Mouse (Mus musculus) macrophage (primary cell): Measurements from ENCODE around the gene Hist2h3c2. TPM values are rescaled to one million over a fixed set of nuclear protein-coding genes. Genes with fewer than 3 reads are reported as not detected.
A peak's percentile ranks its signal among the peaks of the same experiment; 100 is the strongest.
"Not testable (repeated sequence)": the region's sequence is repeated elsewhere in the genome, so short reads cannot be mapped to it uniquely, and the experiment has no call there.

Experiments
- H3K27ac ChIP-seq: fragments of 350-480 bp; formaldehyde crosslinking; 2 replicates; pipeline ENCODE4 v1.9.0; 2021
- H3K36me3 ChIP-seq: fragments of 350-480 bp; formaldehyde crosslinking; 2 replicates; pipeline ENCODE4 v1.9.0; 2021; ENCODE audit errors: inconsistent target
- H3K4me3 ChIP-seq: fragments of 350-480 bp; formaldehyde crosslinking; 2 replicates; pipeline ENCODE4 v1.9.0; 2021; ENCODE audit errors: inconsistent target
- H3K79me2 ChIP-seq: fragments of 350-480 bp; formaldehyde crosslinking; 2 replicates; pipeline ENCODE4 v1.9.0; 2021; ENCODE audit errors: inconsistent target
- WGBS: methylation state at CpG from one replicate; pipeline ENCODE4 v1.1.7; 2026; ENCODE audit warnings: inconsistent platforms; ENCODE audit not compliant: missing documents; 5-methylcytosine and 5-hydroxymethylcytosine counted together
- polyA plus RNA-seq: library from polyadenylated mRNA; stranded (reverse); fragments of 250-400 nt; gene quantifications from 3 replicates; pipeline ENCODE4 v1.2.4, GENCODE M21; 2018; ENCODE audit warnings: inconsistent platforms
- total RNA-seq, 78 experiments: library from RNA; depleted of rRNA; stranded (reverse); fragments of 250-400 nt; gene quantifications; 1 replicate in 9 of 78; 2 replicates in 24 of 78; 3 replicates in 43 of 78; 4 replicates in 2 of 78; pipeline ENCODE4 v1.2.4; 2018; ENCODE audit warnings: inconsistent platforms in 56 of 78

Gene Hist2h3c2
- total RNA-seq (2018; cell fraction: chromatin; rRNA removed): 10 to 100 TPM in 1 of 26 experiments, 1 to 10 TPM in 17, not detected in 8; 1.0 to 20.9 (median 3.0) TPM
- 10 to 100 TPM in 12 of 26 experiments, 1 to 10 TPM in 14; 4.0 to 26.3 (median 8.5) TPM for total RNA-seq (2018; cell fraction: cytosol; rRNA removed)
- 10 to 100 TPM in 3 of 26 experiments, 1 to 10 TPM in 20, under 1 TPM in 2, not detected in 1; 0.63 to 20.6 (median 3.2) TPM for total RNA-seq (2018; cell fraction: nucleus; rRNA removed)
- polyA plus RNA-seq: 2.4 to 4.9 TPM (median 3.8 TPM) in 3 replicates

DNA sequence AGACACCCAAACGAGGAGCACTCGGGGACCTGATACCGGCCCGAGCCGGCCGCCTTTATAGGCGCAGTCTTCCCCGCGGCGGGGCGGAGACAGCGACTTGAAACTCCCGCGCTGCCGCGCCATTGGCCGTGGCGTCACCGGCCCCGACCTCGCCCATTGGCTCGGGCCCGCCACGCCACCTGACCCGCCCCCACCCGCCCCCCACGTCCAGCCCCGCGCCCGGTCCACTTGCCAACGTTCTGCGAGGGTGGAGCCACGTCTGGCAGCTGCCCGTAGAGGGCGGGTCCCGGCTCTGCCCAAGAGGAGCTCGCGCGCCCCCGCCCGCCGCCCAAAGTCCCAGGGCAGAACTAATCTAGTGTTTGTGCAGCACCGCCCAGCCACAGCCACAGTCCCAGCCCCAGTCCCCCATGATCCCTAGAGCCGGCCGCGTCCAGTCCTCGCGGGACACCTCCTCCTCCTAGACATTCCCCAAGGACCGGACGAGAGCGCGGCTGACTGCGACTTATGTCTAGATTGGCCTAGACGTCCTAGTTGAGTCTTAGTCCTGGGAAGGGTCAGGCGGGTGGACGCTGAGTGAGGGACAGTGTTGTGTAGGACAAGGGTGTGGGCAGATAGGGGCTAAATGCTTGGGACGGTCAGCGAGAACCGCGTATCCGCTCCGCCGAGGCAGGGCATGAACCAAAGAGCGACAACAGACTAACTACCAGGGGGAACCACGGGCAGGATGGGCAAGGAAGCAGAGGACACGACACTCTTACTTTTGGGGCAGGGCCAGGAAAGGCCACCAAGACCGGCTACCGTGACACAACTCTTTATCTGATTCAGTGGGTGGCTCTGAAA, at the start of gene Hist2h3c2:
Hist2h3c2 (minus strand) TSS at position 174 of the 840 bp plus-strand sequence.
- WGBS: no CpG with 5 or more reads among the region's 68 CpGs
- not testable (repeated sequence) for H3K79me2 ChIP-seq

GRCm38 (mm10) chr3:96287334-96287733, 48.4 kb upstream of the Hist2h3c2 start:
- H3K27ac ChIP-seq, H3K4me3 ChIP-seq: not testable (repeated sequence)
- H3K36me3 ChIP-seq: peaks cover 71% of the 10 kb centered on the region
- H3K79me2 ChIP-seq: peaks cover 33% of the 10 kb centered on the region
- 95% methylated on average over 8 of the region's 11 CpGs for WGBS

More for the DNA sequence above, at the start of gene Hist2h3c2:
- peak within 1 kb of the TSS; percentile 43 for H3K4me3 ChIP-seq
- H3K36me3 ChIP-seq: not testable (repeated sequence)
- H3K27ac ChIP-seq: peak within 1 kb of the TSS; percentile 74

GRCm38 (mm10) chr3:96284457-96284856, 45.5 kb upstream of the Hist2h3c2 start:
- no peak overlapping the region for H3K4me3 ChIP-seq
- no peak overlapping the region for H3K27ac ChIP-seq
- peaks cover 5% of the 10 kb centered on the region; the same call in 1 of the 2 replicates for H3K79me2 ChIP-seq
- peaks cover 62% of the 10 kb centered on the region for H3K36me3 ChIP-seq
- WGBS: 23% methylated on average over 4 of the region's 4 CpGs

- Histone ChIP-seq H3K79me2 (no peaks in the 10 kb centered on the region), H3K4me3 (no peak overlapping the region), H3K27ac (no peak overlapping the region), H3K36me3 (peaks cover 27% of the 10 kb centered on the region)
- 98% methylated on average over 6 of the region's 6 CpGs for WGBS
Measured at GRCm38 (mm10) chr3:96280660-96281059, 41.7 kb upstream of the Hist2h3c2 start.

- H3K27ac ChIP-seq: peak overlapping the region; percentile 35; the same call in 1 of the 2 replicates
- WGBS: 2% methylated on average over 41 of the region's 49 CpGs
- H3K4me3 ChIP-seq: peak overlapping the region; percentile 30
Measured at GRCm38 (mm10) chr3:96277800-96278624, 39.1 kb upstream of the Hist2h3c2 start.

GRCm38 (mm10) chr3:96277428-96277799, 38.5 kb upstream of the Hist2h3c2 start:
- WGBS: 20% methylated on average over 7 of the region's 8 CpGs
- Histone ChIP-seq H3K36me3 (no peaks in the 10 kb centered on the region), H3K79me2 (no peaks in the 10 kb centered on the region), H3K4me3 (no peak overlapping the region; the same call in 1 of the 2 replicates), H3K27ac (no peak overlapping the region)

More at GRCm38 (mm10) chr3:96277800-96278624, 39.1 kb upstream of the Hist2h3c2 start:
- peaks cover under 1% of the 10 kb centered on the region; the same call in 1 of the 2 replicates for H3K36me3 ChIP-seq
- H3K79me2 ChIP-seq: no peaks in the 10 kb centered on the region

DNA sequence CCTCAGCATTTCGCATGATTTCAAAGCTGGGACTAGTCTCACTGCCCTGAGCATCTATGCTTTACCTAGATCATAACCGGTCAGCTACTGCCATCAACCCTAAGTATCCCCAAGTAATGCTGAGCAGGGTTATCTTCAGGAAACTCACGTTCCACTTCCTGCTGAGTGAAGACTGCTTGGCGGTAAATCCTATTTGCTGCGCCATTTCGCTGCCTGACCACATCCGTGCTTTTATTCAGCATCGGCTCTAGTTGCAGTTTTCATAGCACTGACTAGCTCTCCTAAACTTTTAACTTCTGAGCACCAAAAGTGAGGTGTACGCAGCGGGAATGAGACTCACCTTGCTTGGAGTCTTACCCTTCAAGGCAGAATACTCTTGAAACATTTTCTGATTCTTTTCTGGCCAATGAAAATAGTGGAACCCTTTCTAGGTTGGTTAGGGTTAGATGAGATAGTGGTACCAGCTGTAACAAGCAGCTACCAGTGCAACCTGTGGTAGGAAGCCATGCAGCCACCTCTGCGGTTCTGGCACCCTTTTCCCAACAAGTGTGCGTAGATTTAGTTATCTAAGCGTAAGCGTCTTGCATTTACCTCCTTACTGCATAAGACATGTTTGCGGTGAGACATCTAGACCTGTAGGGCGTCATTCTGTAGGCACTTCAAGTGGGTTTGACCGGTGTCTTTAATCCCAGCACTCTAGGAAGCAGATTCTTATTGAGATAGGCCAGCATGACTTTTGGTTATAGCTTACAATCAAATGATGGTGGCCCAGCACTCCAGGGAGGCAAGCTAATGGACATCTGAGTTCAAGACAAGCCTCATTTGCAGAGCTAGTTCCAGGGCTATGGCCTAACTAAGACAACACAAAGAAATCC, 34.9 kb upstream of the Hist2h3c2 start:
- Histone ChIP-seq H3K79me2 (no peaks in the 10 kb centered on the region), H3K27ac (no peak overlapping the region), H3K4me3 (no peak overlapping the region), H3K36me3 (no peaks in the 10 kb centered on the region)
- WGBS: 45% methylated on average over 17 of the region's 17 CpGs

- no peaks in the 10 kb centered on the region for H3K36me3 ChIP-seq
- peak within 1 kb of the TSS; percentile 92 for H3K27ac ChIP-seq
- peak within 1 kb of the TSS; percentile 44 for H3K4me3 ChIP-seq
- H3K79me2 ChIP-seq: no peaks in the 10 kb centered on the region; the same call in 1 of the 2 replicates
- WGBS: 2% methylated on average over 42 of the region's 45 CpGs
Measured at GRCm38 (mm10) chr3:96269511-96270474, 30.9 kb upstream of the Hist2h3c2 start, which contains the start of gene Hist2h2bb. Gene Hist2h2bb (plus strand): TSS chr3:96269752.

- not testable (repeated sequence) for H3K79me2 ChIP-seq, H3K36me3 ChIP-seq
- Histone ChIP-seq H3K27ac (peak overlapping the region; percentile 92), H3K4me3 (peak overlapping the region; percentile 44)
- 0% methylated on average over 7 of the region's 44 CpGs for WGBS
Measured at GRCm38 (mm10) chr3:96268776-96269378, 29.9 kb upstream of the Hist2h3c2 start.

- Histone ChIP-seq H3K79me2 (no peaks in the 10 kb centered on the region; the same call in 1 of the 2 replicates), H3K36me3 (no peaks in the 10 kb centered on the region), H3K27ac (peak within 1 kb of the TSS; percentile 92), H3K4me3 (peak within 1 kb of the TSS; percentile 44)
- WGBS: 23% methylated on average over 22 of the region's 30 CpGs
Measured at GRCm38 (mm10) chr3:96268051-96268775, 29.3 kb upstream of the Hist2h3c2 start, which contains the start of gene Hist2h3b. Gene Hist2h3b (plus strand): TSS chr3:96268654.

GRCm38 (mm10) chr3:96267541-96267940, 28.6 kb upstream of the Hist2h3c2 start:
- Histone ChIP-seq H3K27ac (peak overlapping the region; percentile 88), H3K79me2 (no peaks in the 10 kb centered on the region; the same call in 1 of the 2 replicates), H3K36me3 (no peaks in the 10 kb centered on the region), H3K4me3 (no peak overlapping the region)
- WGBS: 72% methylated on average over 4 of the region's 4 CpGs
